Mouse (Mus musculus) MEL (cell line): ENCODE results near the gene Exog.

Source experiments
- BHLHE40 ChIP-seq: IDR thresholded peaks from 2 replicates; pipeline ENCODE4 v1.6.1; 2012; ENCODE audit warnings: low read depth, mild to moderate bottlenecking, inconsistent platforms, low read length, improper control_type of control experiment, borderline replicate concordance
- CTCF ChIP-seq, 3 experiments: IDR thresholded peaks in 2 of 3; conservative IDR thresholded peaks in 1 of 3; 2 replicates each; pipeline ENCODE4 v1.5.1; 2011 to 2012; ENCODE audit warnings: low read length in 3 of 3, low read depth in 2 of 3, mild to moderate bottlenecking in 2 of 3, improper control_type of control experiment in 1 of 3, inconsistent platforms in 1 of 3, mixed read lengths in 1 of 3, moderate library complexity in 1 of 3; ENCODE audit not compliant: control insufficient read depth in 1 of 3, insufficient read depth in 1 of 3, poor library complexity in 1 of 3, severe bottlenecking in 1 of 3
- E2F4 ChIP-seq: IDR thresholded peaks from 2 replicates; pipeline ENCODE4 v1.6.1; 2011; ENCODE audit warnings: low read depth, low read length, improper control_type of control experiment, borderline replicate concordance
- ELF1 ChIP-seq: IDR thresholded peaks from 2 replicates; pipeline ENCODE4 v1.6.1; 2014; ENCODE audit warnings: low read depth, mild to moderate bottlenecking, inconsistent platforms, low read length, improper control_type of control experiment, moderate library complexity
- EP300 ChIP-seq, 2 experiments: IDR thresholded peaks; 2 replicates each; pipeline ENCODE4 v1.6.1; 2011; ENCODE audit warnings: improper control_type of control experiment in 2 of 2, low read length in 2 of 2, low read depth in 1 of 2, mild to moderate bottlenecking in 1 of 2
- MAFK ChIP-seq: IDR thresholded peaks from 2 replicates; pipeline ENCODE4 v1.6.1; 2011; ENCODE audit warnings: low read depth, mild to moderate bottlenecking, low read length, improper control_type of control experiment, borderline replicate concordance
- MAZ ChIP-seq: IDR thresholded peaks from 2 replicates; pipeline ENCODE4 v1.6.1; 2012; ENCODE audit warnings: low read depth, mild to moderate bottlenecking, inconsistent platforms, low read length, improper control_type of control experiment
- NRF1 ChIP-seq: IDR thresholded peaks from 2 replicates; pipeline ENCODE4 v1.6.1; 2014; ENCODE audit warnings: low read depth, mild to moderate bottlenecking, inconsistent platforms, low read length, improper control_type of control experiment, moderate library complexity; ENCODE audit not compliant: poor library complexity, insufficient read depth, severe bottlenecking
- POLR2A ChIP-seq, 2 experiments: IDR thresholded peaks; 2 replicates each; pipeline ENCODE4 v1.6.1; 2011 to 2012; ENCODE audit warnings: low read length in 2 of 2, mild to moderate bottlenecking in 2 of 2, control low read depth in 1 of 2, improper control_type of control experiment in 1 of 2, low read depth in 1 of 2, moderate library complexity in 1 of 2; ENCODE audit not compliant: control insufficient read depth in 1 of 2, insufficient read depth in 1 of 2, poor library complexity in 1 of 2
- RCOR1 ChIP-seq: IDR thresholded peaks from 2 replicates; pipeline ENCODE4 v1.6.1; 2012; ENCODE audit warnings: low read depth, mild to moderate bottlenecking, inconsistent platforms, low read length, improper control_type of control experiment
- TAL1 ChIP-seq: IDR thresholded peaks from 2 replicates; pipeline ENCODE4 v1.6.1; 2012; ENCODE audit warnings: mild to moderate bottlenecking, inconsistent platforms, low read length, moderate library complexity, mixed read lengths
- TCF12 ChIP-seq: IDR thresholded peaks from 2 replicates; pipeline ENCODE4 v1.6.1; 2014; ENCODE audit warnings: low read depth, mild to moderate bottlenecking, inconsistent platforms, low read length, improper control_type of control experiment, moderate library complexity
- USF2 ChIP-seq, 2 experiments: IDR thresholded peaks; 2 replicates each; pipeline ENCODE4 v1.6.1; 2011 to 2012; ENCODE audit warnings: improper control_type of control experiment in 2 of 2, low read length in 2 of 2, borderline replicate concordance in 1 of 2, inconsistent platforms in 1 of 2, low read depth in 1 of 2, mild to moderate bottlenecking in 1 of 2; ENCODE audit not compliant: insufficient read depth in 1 of 2
- ZKSCAN1 ChIP-seq: IDR thresholded peaks from 2 replicates; pipeline ENCODE4 v1.6.1; 2012; ENCODE audit warnings: low read depth, mild to moderate bottlenecking, inconsistent platforms, low read length, improper control_type of control experiment, moderate library complexity

DNA sequence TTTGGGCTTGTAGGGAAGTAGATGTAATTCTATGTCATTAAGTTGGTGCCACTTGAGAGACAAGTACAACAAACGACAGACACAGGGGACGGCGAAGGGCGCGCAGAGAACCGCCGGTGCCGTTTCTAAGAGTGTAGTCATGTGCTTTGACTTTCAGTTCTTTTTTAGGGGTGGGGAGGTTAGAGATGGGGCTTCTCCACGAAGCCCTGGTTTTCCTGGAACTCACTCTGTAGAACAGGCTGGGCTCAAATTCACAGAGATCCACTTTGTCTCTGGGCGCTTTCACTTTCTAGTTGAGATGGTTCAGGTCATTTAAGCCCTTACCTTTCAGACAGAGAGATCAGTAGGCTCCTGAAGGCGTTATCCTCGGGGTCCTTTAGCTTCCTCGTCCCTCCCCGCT lies 11.2 kb downstream of the Exog start:
- TF ChIP-seq RCOR1 (no peak), USF2 (IDR thresholded peaks at IDR 0.05; ENCODE audit: borderline replicate concordance in 1 of 2, insufficient read depth in 1 of 2, low read depth in 1 of 2, low read length in 2 of 2) (no peak), CTCF (IDR thresholded peaks at IDR 0.05 in 2 of 3, conservative IDR thresholded peaks at IDR 0.05 in 1 of 3; ENCODE audit: control insufficient read depth in 1 of 3, insufficient read depth in 1 of 3, low read depth in 2 of 3, low read length in 3 of 3, poor library complexity in 1 of 3, severe bottlenecking in 1 of 3) (no peak), POLR2A (IDR thresholded peaks at IDR 0.05; ENCODE audit: control insufficient read depth in 1 of 2, insufficient read depth in 1 of 2, low read depth in 1 of 2, low read length in 2 of 2, poor library complexity in 1 of 2) (no peak), NRF1 (no peak), BHLHE40 (no peak), MAZ (no peak), TAL1 (no peak), MAFK (no peak), ELF1 (no peak), TCF12 (no peak), EP300 (IDR thresholded peaks at IDR 0.05; ENCODE audit: low read depth in 1 of 2, low read length in 2 of 2) (no peak), ZKSCAN1 (no peak), E2F4 (no peak)
